Mouse (Mus musculus): ENCODE measurements around the gene Katnal1.
A peak's percentile ranks its signal among the peaks of the same experiment; 100 is the strongest.

DNA sequence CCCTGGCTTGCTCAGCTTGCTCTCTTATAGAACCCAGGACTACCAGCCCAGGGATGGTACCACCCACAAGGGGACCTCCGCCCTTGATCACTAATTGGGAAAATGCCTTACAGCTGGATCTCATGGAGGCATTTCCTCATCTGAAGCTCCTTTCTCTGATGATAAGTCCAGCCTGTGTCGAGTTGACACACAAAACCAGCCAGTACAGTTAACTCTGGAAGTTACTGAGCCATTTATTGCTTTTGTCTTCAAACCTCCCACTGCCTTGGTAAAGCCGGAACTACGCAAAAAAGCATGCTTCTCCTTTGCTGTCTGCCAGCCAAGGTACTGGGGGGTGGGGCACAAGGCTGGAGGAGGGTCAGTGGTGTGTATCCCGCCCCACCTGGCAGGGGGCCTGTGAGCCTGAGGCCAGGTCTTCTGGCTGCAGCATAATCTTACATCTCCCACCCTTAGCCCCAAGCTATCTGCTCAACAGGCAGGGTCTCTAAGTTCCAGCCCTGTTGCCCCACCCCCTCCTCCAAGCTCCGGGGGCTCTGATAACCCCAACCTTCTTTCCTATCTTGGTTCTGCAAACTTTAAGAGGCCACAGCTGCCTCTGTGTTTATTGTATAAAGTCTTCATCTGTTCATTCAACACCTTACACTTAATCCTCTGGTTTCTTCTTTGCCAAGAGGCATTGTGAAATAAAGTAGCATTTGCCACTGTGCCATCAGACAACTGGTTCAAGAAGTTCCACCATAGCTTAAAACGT lies 6.1 kb upstream of the Katnal1 start:
- TF ChIP-seq CTCF (IDR thresholded peaks at IDR 0.05; ENCODE audit: low read depth), result no peak
- peak; percentile 95 for TF ChIP-seq EP300 (IDR thresholded peaks at IDR 0.05; ENCODE audit: low read depth)
